Mouse (Mus musculus) hindbrain, postnatal 0 days (tissue): ENCODE data around the gene Erich3. TPM values are rescaled to one million over a fixed set of nuclear protein-coding genes. Genes with fewer than 3 reads are reported as not detected.

Experiments used
- ATAC-seq: fragments of 200-750 bp; cut with Nextera tagmentation; 2 replicates; pipeline ENCODE4 v1.8.0; 2017; ENCODE audit warnings: mild to moderate bottlenecking, moderate TSS enrichment, moderate library complexity
- DNase-seq: peaks from one replicate; pipeline ENCODE4 v3.0.0-alpha.2; 2015; ENCODE audit warnings: low spot score
- H3K27ac ChIP-seq: fragments of 300-500 bp; sonication (generic); 2 replicates; pipeline ENCODE4 v1.5.1; 2014; ENCODE audit warnings: mild to moderate bottlenecking
- H3K27me3 ChIP-seq: fragments of 300-500 bp; sonication (generic); 2 replicates; pipeline ENCODE4 v1.6.1; 2014; ENCODE audit warnings: low read length, mixed read lengths; ENCODE audit not compliant: insufficient read depth
- H3K36me3 ChIP-seq: fragments of 300-500 bp; sonication (generic); 2 replicates; pipeline ENCODE4 v1.6.1; 2014; ENCODE audit warnings: low read length, mixed read lengths; ENCODE audit not compliant: insufficient read depth
- H3K4me1 ChIP-seq: fragments of 300-500 bp; sonication (generic); 2 replicates; pipeline ENCODE4 v1.6.1; 2014; ENCODE audit warnings: antibody characterized with exemption, low read length, mixed read lengths; ENCODE audit not compliant: insufficient read depth
- H3K4me2 ChIP-seq: fragments of 300-500 bp; sonication (generic); 2 replicates; pipeline ENCODE4 v1.6.1; 2014; ENCODE audit warnings: low read depth, mild to moderate bottlenecking, low read length, moderate library complexity, mixed read lengths
- H3K4me3 ChIP-seq: fragments of 300-500 bp; sonication (generic); 2 replicates; pipeline ENCODE4 v1.5.1; 2014; ENCODE audit warnings: low read length
- H3K9ac ChIP-seq: fragments of 300-500 bp; sonication (generic); replicated peaks from 2 replicates; pipeline ENCODE4 v1.6.1; 2014; ENCODE audit warnings: mild to moderate bottlenecking, low read length, moderate library complexity, mixed read lengths
- H3K9me3 ChIP-seq: fragments of 300-500 bp; sonication (generic); 2 replicates; pipeline ENCODE4 v1.6.1; 2016; ENCODE audit warnings: low read length, mixed read lengths
- CTCF ChIP-seq: IDR thresholded peaks from 2 replicates; pipeline ENCODE4 v1.5.1; 2016; ENCODE audit warnings: antibody characterized with exemption, control low read depth, low read depth
- WGBS: fragments of 180-500 bp; shearing (Covaris S2); extraction: QIAGEN DNeasy Blood & Tissue Kit; methylation state at CpG from one replicate; pipeline ENCODE4 v1.1.7; 2014; 5-methylcytosine and 5-hydroxymethylcytosine counted together
- polyA plus RNA-seq: library from polyadenylated mRNA; unstranded; fragments of >200 nt; fragmentation: Nextera tagmentation; extraction: Ambion mirVana; gene quantifications from 2 replicates; pipeline ENCODE4 v1.2.1, GENCODE M21; 2015
- total RNA-seq: library from RNA; depleted of rRNA; stranded (reverse); fragments of >200 nt; gene quantifications from 2 replicates; pipeline ENCODE4 v1.2.3, GENCODE M21; 2014

Gene Erich3
- total and polyA plus RNA-seq, 2 experiments from 2014 or later = 2.5 to 2.7 TPM

DNA sequence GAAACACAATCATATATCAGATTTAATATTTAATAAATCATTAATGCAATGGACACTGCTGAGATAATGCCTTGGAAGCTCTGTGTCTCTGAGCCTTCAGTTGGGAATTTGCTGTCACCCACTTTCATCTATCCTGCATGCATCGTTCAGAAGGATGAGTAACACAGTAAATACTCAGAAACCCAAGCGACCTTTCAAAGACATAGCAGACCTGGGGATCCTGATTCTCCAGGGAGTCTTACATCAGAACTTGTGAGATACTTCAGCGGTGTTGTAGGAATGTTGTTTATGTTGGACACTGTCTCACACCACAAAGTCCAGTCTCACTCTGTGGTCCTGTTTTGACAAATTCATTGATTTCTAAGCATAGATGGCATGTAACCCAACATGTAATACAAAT lies 97.4 kb downstream of the Erich3 start:
- Histone ChIP-seq H3K4me3 (no peak overlapping the region), H3K27me3 (no peaks in the 10 kb centered on the region), H3K9me3 (no peaks in the 10 kb centered on the region), H3K4me2 (no peak overlapping the region), H3K4me1 (no peaks in the 10 kb centered on the region), H3K27ac (no peak overlapping the region), H3K9ac (no peak overlapping the region), H3K36me3 (no peaks in the 10 kb centered on the region)
- ATAC-seq (no peak), DNase-seq (no peak)
- TF ChIP-seq CTCF = no peak
- WGBS = 85% methylated on average over 3 of the region's 3 CpGs

DNA sequence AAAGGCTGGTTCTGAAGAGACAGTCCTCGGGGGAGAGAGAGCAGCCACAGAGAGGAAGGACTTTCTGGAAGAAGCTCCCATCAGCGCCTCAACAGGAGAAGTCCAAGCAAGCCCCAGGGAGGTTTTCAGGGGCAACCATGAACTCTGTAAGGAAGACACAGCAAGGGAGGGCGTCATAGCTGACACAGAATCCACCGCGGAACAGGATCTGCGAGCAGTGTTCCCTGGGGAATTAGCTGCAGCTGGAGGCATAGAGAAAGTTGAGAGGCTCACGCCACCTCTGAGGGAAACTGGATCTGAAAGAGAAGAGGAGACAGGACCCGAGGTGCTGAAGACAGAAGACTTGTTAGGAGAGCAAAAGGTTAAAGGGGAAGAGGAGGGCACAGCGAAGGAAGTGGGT lies 99.7 kb downstream of the Erich3 start:
- H3K9me3 ChIP-seq = no peaks in the 10 kb centered on the region
- H3K36me3 ChIP-seq = no peaks in the 10 kb centered on the region
- no peak for TF ChIP-seq CTCF
- no peak overlapping the region for H3K4me3 ChIP-seq
- ATAC-seq = no peak
- H3K4me1 ChIP-seq = no peaks in the 10 kb centered on the region
- no peak overlapping the region for H3K27ac ChIP-seq
- DNase-seq = no peak
- H3K9ac ChIP-seq = no peak overlapping the region
- H3K27me3 ChIP-seq = no peaks in the 10 kb centered on the region
- H3K4me2 ChIP-seq = no peak overlapping the region
- 73% methylated on average over 9 of the region's 9 CpGs for WGBS

DNA sequence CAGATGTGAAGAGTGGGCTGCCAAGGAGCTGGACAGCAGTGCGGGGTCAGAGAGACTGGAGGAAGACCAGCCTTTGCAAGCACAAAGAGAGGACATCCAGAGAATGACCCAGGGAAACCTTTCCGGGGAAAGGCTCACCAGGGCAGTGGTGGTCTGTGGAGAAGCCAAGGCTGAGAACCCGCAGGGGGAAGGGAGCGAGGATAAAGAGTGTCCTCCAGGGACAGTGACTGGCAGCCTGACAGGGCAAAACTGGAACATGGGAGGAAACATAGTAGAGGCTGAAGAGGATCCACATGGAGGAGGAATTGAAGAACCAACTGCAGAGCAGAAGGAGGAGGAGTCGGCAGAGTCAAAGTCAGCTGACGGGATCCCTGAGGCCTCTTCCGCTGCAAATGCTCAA lies 100.5 kb downstream of the Erich3 start:
- DNase-seq = no peak
- no peak overlapping the region for H3K4me3 ChIP-seq
- no peaks in the 10 kb centered on the region for H3K9me3 ChIP-seq
- H3K27ac ChIP-seq = no peak overlapping the region
- no peaks in the 10 kb centered on the region for H3K4me1 ChIP-seq
- TF ChIP-seq CTCF = no peak
- no peaks in the 10 kb centered on the region for H3K27me3 ChIP-seq
- H3K4me2 ChIP-seq = no peak overlapping the region
- WGBS = 82% methylated on average over 7 of the region's 7 CpGs
- no peak for ATAC-seq
- no peaks in the 10 kb centered on the region for H3K36me3 ChIP-seq
- H3K9ac ChIP-seq = no peak overlapping the region

DNA sequence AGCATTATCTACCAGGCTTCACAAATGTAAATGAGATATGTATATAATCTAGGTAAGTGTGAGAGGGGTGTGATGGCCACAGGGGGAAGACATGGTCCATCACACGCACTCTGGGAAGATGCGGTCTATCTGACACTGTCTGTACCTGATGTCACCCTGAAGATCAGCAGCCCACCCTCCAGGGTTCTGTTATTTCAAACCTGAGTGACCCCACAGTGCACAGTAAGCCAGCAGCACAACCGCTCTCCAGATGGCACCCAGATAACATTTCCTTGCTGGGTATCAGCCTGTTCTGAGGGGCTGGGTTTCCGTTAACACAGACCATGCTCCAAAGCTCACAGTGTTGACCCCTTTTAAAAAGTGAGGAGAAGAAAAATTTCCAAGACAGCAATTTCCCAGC lies 102.7 kb downstream of the Erich3 start:
- ATAC-seq = no peak
- DNase-seq = no peak
- no peak for TF ChIP-seq CTCF
- WGBS = 82% methylated on average over 4 of the region's 4 CpGs
- no peaks in the 10 kb centered on the region for H3K36me3 ChIP-seq
- no peak overlapping the region for H3K4me3 ChIP-seq
- no peaks in the 10 kb centered on the region for H3K4me1 ChIP-seq
- no peaks in the 10 kb centered on the region for H3K27me3 ChIP-seq
- H3K4me2 ChIP-seq = no peak overlapping the region
- H3K27ac ChIP-seq = no peak overlapping the region
- no peak overlapping the region for H3K9ac ChIP-seq
- H3K9me3 ChIP-seq = no peaks in the 10 kb centered on the region

GRCm38 (mm10) chr3:154771651-154772050 lies 108.0 kb downstream of the Erich3 start:
- no peak overlapping the region for H3K27ac ChIP-seq
- no peak overlapping the region for H3K4me2 ChIP-seq
- H3K4me3 ChIP-seq = no peak overlapping the region
- H3K4me1 ChIP-seq = no peaks in the 10 kb centered on the region
- H3K9me3 ChIP-seq = no peaks in the 10 kb centered on the region
- no peaks in the 10 kb centered on the region for H3K27me3 ChIP-seq
- TF ChIP-seq CTCF = no peak
- ATAC-seq (no peak), DNase-seq (no peak)
- 92% methylated on average over 2 of the region's 2 CpGs for WGBS
- no peak overlapping the region for H3K9ac ChIP-seq
- no peaks in the 10 kb centered on the region for H3K36me3 ChIP-seq

- Histone ChIP-seq H3K9me3 (no peaks in the 10 kb centered on the region), H3K4me2 (no peak overlapping the region), H3K9ac (no peak overlapping the region), H3K27me3 (no peaks in the 10 kb centered on the region), H3K27ac (no peak overlapping the region), H3K36me3 (no peaks in the 10 kb centered on the region), H3K4me3 (no peak overlapping the region), H3K4me1 (0 out of 2 replicates have a peak, but pooled peaks cover 6% of the 10 kb centered on the region)
- no peak for DNase-seq
- ATAC-seq = no peak
- WGBS = 55% methylated on average over 6 of the region's 6 CpGs
- no peak for TF ChIP-seq CTCF
Measured at GRCm38 (mm10) chr3:154778836-154779595, 115.4 kb downstream of the Erich3 start.

GRCm38 (mm10) chr3:154786354-154786753 lies 122.7 kb downstream of the Erich3 start:
- DNase-seq (no peak), ATAC-seq (no peak)
- Histone ChIP-seq H3K4me2 (no peak overlapping the region), H3K36me3 (no peaks in the 10 kb centered on the region), H3K27me3 (no peaks in the 10 kb centered on the region), H3K4me1 (no peaks in the 10 kb centered on the region), H3K27ac (no peak overlapping the region), H3K9me3 (no peaks in the 10 kb centered on the region), H3K9ac (no peak overlapping the region), H3K4me3 (no peak overlapping the region)
- WGBS = 86% methylated on average over 9 of the region's 9 CpGs
- TF ChIP-seq CTCF = no peak
